Mouse (Mus musculus) olfactory bulb, adult 2 months (tissue): ENCODE measurements around the gene Lrrc27. TPM values are rescaled to one million over a fixed set of nuclear protein-coding genes. Genes with fewer than 3 reads are reported as not detected.

Experiments used
- H3K27ac ChIP-seq: fragments of 200-500 bp; 2 replicates; pipeline ENCODE4 v1.5.1; 2012; ENCODE audit warnings: low read depth, low read length; ENCODE audit not compliant: insufficient read depth
- H3K4me1 ChIP-seq: fragments of 200-500 bp; 2 replicates; pipeline ENCODE4 v1.6.1; 2012; ENCODE audit warnings: low read length; ENCODE audit not compliant: control insufficient read depth, insufficient read depth
- H3K4me3 ChIP-seq: fragments of 200-500 bp; 2 replicates; pipeline ENCODE4 v1.5.1; 2012; ENCODE audit warnings: mild to moderate bottlenecking, low read depth, low read length, moderate library complexity; ENCODE audit not compliant: insufficient read depth
- CTCF ChIP-seq: fragments of 200-500 bp; IDR thresholded peaks from 2 replicates; pipeline ENCODE4 v1.5.1; 2012; ENCODE audit warnings: low read depth, mild to moderate bottlenecking, low read length, moderate library complexity; ENCODE audit not compliant: insufficient read depth
- POLR2A ChIP-seq: fragments of 200-500 bp; IDR thresholded peaks from 2 replicates; pipeline ENCODE4 v1.6.1; 2012; ENCODE audit warnings: mild to moderate bottlenecking, low read depth, low read length, moderate library complexity; ENCODE audit not compliant: insufficient read depth
- WGBS: fragments of 180-500 bp; shearing (Covaris S2); methylation state at CpG from one replicate; pipeline ENCODE4 v1.1.7; 2018; 5-methylcytosine and 5-hydroxymethylcytosine counted together
- polyA plus RNA-seq: library from polyadenylated mRNA; stranded (reverse); fragments of >200 nt; gene quantifications from 2 replicates; pipeline ENCODE4 v1.2.4, GENCODE M21; 2012; ENCODE audit warnings: low replicate concordance; ENCODE audit not compliant: missing spikeins, insufficient read depth, insufficient read length

The Lrrc27 gene
- polyA plus RNA-seq, 1 experiment: not detected

DNA sequence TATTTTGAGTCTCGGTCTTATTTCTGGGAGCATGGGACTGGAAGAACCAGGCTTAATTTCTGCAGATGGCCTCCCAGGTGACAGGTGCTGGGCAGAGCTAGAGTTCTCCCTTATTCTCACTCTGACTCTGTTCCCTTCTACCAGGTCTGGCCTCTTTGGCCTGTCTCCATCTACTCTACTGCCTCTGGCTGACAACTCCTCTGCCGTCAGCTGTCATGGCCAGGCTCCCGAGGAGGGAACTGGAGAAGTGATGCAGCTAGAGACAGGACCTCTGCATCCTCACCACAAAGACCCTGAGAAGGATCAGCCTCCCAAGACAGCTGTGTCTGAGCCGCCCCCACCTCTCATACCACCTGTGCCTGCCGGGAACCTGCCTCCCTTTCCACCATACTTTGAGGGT, 41.8 kb downstream of the Lrrc27 start:
- no peak overlapping the region for H3K27ac ChIP-seq
- peaks cover 68% of the 10 kb centered on the region for H3K4me1 ChIP-seq
- 79% methylated on average over 5 of the region's 5 CpGs for WGBS
- TF ChIP-seq CTCF (no peak), POLR2A (no peak)
- H3K4me3 ChIP-seq: no peak overlapping the region

DNA sequence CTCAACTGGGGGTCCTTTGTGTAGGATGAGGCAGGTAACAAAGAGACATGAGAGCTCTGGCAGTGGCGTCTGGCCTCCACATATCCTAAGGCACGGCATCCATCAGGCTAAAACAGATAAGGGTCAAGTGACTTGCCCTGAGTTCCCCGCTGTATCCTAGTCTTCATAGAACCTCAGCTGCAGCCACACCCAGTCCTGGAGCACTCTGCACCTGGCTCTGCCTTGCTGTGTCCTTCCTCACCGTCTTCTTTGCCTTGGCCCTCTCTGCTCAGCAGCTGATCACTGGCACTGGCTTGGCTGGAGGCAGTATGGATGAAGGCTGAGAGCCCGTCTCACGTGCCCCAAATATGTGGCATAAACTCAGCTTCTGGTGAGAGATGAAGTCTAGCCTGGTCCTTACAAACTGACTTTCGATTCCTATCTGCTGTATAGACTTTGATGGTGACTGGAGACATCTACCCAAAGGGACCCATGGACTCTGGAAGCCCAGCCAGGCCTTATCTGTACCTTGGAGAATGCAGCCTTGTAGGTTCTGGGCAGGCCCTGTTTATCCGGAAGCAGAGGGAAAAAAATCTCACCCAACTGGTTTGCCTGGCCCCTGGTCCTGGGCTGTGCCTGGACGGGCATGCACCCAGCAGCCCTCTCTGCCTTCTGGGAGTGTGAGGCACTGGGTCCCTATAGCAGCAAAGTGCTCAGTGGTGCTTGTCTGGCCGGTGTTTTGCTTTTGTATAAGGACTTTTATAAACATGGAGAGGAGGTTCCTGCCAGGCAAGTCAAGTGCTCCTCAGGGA, 45.2 kb downstream of the Lrrc27 start:
- H3K4me3 ChIP-seq: no peak overlapping the region
- TF ChIP-seq CTCF (no peak), POLR2A (no peak)
- no peak overlapping the region for H3K27ac ChIP-seq
- 81% methylated on average over 10 of the region's 10 CpGs for WGBS
- H3K4me1 ChIP-seq: peaks cover 59% of the 10 kb centered on the region

- Histone ChIP-seq H3K4me1 (peaks cover 48% of the 10 kb centered on the region), H3K27ac (no peak overlapping the region), H3K4me3 (no peak overlapping the region)
- no peak for TF ChIP-seq CTCF
- no peak for TF ChIP-seq POLR2A
- WGBS: 66% methylated on average over 4 of the region's 4 CpGs
Measured at GRCm38 (mm10) chr7:139264337-139264736, 51.5 kb downstream of the Lrrc27 start.

- no peak for TF ChIP-seq CTCF
- no peak for TF ChIP-seq POLR2A
- 80% methylated on average over 6 of the region's 6 CpGs for WGBS
- no peak overlapping the region for H3K27ac ChIP-seq
- no peak overlapping the region for H3K4me3 ChIP-seq
- peaks cover 37% of the 10 kb centered on the region for H3K4me1 ChIP-seq
Measured at GRCm38 (mm10) chr7:139265634-139266033, 52.8 kb downstream of the Lrrc27 start.

DNA sequence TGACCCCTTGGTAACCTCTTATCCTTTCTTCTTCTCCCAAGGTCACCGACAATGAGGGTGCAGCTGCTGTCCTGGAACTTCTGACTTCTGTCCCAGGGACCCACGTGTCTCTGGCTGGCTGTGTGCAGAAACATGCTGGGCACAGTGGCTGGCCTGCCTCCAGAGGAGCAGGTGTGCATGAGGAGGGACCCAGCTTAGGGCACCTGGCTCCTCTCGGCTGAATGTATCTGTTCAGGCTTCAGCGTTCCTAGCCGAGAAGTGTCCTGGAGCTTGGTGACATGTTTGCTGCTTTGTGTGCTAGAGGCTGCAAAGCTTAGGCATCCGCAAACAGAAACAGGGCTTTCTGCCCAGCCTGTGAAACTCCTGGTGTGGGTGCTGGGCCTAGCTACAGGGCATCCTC, 53.6 kb downstream of the Lrrc27 start:
- no peak overlapping the region for H3K27ac ChIP-seq
- H3K4me3 ChIP-seq: no peak overlapping the region
- H3K4me1 ChIP-seq: peaks cover 40% of the 10 kb centered on the region
- TF ChIP-seq POLR2A (no peak), CTCF (no peak)
- 51% methylated on average over 6 of the region's 6 CpGs for WGBS

DNA sequence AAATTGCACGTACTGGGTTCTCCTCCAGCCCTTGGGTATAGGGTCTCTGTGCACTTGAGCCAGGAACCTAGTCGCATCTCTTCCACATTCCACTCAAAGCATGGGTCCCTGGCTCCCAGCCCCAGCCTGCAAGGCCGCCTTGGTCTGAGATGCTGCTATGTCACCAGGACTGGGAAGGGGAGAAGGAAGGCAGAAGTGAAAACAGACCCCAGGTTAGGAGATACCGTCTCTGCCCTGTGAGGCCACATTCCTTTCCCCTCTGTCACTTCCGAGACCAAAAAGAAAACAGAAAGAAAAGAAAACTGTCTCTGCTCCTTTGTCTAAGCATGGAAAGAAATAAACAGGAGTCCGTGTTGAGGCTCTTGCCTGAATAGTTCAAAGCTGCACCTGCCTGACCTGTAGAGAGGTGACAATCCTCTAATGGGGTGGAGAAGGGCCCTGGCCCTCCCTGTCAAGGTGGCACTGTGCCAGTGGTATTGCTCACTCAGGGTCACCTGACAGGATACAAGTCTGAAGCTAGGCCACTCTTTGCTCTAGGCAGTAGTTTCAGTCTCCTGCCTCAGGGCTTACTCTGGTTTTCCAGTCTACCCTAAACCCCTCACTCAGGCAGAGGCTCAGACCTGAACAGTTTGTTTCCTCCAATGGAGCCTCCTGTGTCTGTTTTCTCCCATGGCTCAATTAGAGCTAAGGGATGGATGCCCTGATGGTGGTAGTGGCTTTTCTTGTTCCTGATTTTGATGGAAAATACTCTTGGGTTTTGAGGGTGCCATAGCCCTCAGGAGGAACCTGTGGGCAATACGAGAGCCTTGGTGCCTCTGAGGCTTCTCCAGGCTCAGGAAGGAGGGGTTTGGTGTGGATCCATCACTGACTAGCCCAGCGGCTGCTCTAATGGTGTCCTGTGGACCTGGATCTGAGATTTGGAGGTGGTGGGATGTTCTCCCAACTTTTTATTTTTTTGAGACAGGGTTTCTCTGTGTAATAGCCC, 54.4 kb downstream of the Lrrc27 start:
- WGBS: 83% methylated on average over 8 of the region's 8 CpGs
- TF ChIP-seq CTCF: no peak
- TF ChIP-seq POLR2A: no peak
- H3K4me3 ChIP-seq: no peak overlapping the region
- H3K4me1 ChIP-seq: peaks cover 43% of the 10 kb centered on the region
- H3K27ac ChIP-seq: no peak overlapping the region

DNA sequence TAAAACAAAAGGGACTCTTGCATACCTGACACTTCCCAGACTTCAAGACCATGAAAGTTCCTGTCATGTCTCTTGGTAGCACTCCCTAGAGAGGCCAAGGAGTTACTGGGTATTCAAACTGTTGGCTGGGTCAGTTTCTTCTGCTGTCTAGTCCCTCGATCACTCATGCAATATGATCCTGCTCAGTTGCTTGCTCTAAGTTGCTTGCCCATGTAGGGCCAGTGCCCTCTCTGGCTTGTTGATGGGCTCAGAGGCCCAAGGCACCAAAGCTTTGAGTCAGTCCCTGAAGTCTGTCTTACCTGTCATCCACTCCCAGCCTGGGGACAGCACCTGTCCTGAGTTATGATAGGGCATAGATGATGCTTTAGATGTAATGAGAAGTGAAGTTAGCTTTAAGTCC, 58.0 kb downstream of the Lrrc27 start:
- no peak for TF ChIP-seq CTCF
- TF ChIP-seq POLR2A: no peak
- 97% methylated on average over 1 of the region's 1 CpGs for WGBS

GRCm38 (mm10) chr7:139271871-139272270, 59.1 kb downstream of the Lrrc27 start:
- H3K27ac ChIP-seq: peak overlapping the region; percentile 41
- no peak overlapping the region for H3K4me3 ChIP-seq
- H3K4me1 ChIP-seq: peaks cover 53% of the 10 kb centered on the region
- 26% methylated on average over 5 of the region's 5 CpGs for WGBS
- no peak for TF ChIP-seq POLR2A
- TF ChIP-seq CTCF: no peak

More for the DNA sequence above, 58.0 kb downstream of the Lrrc27 start:
- Histone ChIP-seq H3K4me1 (peaks cover 57% of the 10 kb centered on the region), H3K27ac (no peak overlapping the region; the same call in 1 of the 2 replicates), H3K4me3 (no peak overlapping the region)

GRCm38 (mm10) chr7:139272639-139273396, 60.0 kb downstream of the Lrrc27 start:
- WGBS: 11% methylated on average over 1 of the region's 1 CpGs
- peak overlapping the region; percentile 16; the same call in 1 of the 2 replicates for H3K27ac ChIP-seq
- TF ChIP-seq POLR2A (no peak), CTCF (no peak)
- H3K4me3 ChIP-seq: no peak overlapping the region
- peaks cover 56% of the 10 kb centered on the region for H3K4me1 ChIP-seq
